Comparison of ENCODE assay signal across 19 mouse cellular contexts in genomic region chr17:50654741-50655415, GRCm38 (mm10).
A peak's percentile ranks its signal among the peaks of the same experiment; 100 is the strongest.
DNase-seq lines count a peak whose midpoint lies in the region; ATAC-seq and TF ChIP-seq lines count a peak whose summit lies in the region.
"Had no signal": no experiment of that assay in that cellular context is flagged by ENCODE, and none has a peak within 500 bp of the region (broad histone marks: within the 10 kb centered on the region; RNA-seq: fewer than 3 reads in every experiment).

No protein-coding gene starts in this region.

- TF ChIP-seq CTCF in cerebellum, adult 2 months (IDR thresholded peaks at IDR 0.05; ENCODE audit: borderline replicate concordance, insufficient read depth, low read depth, low read length) = no peak

- WGBS in cerebellum, adult 2 months = 37% methylated on average over 5 of the region's 5 CpGs
- 40% methylated on average over 5 of the region's 5 CpGs for WGBS in heart, embryonic 10.5 days
- 61% methylated on average over 5 of the region's 5 CpGs for WGBS in intestine, embryonic 15.5 days
- WGBS in intestine, embryonic 16.5 days = 61% methylated on average over 5 of the region's 5 CpGs
- WGBS in midbrain, embryonic 11.5 days = 65% methylated on average over 5 of the region's 5 CpGs
- 60% methylated on average over 5 of the region's 5 CpGs for WGBS in midbrain, embryonic 13.5 days

- intact Hi-C loops in heart, postnatal 14 days (cut with DNase I) = no loop called here

- no peaks in the 10 kb centered on the region for H3K36me3 ChIP-seq in heart, embryonic 10.5 days
- no peaks in the 10 kb centered on the region for H3K36me3 ChIP-seq in intestine, embryonic 15.5 days
- no peaks in the 10 kb centered on the region for H3K36me3 ChIP-seq in intestine, embryonic 16.5 days (ENCODE audit: control insufficient read depth, insufficient read depth, low read length)
- H3K36me3 ChIP-seq in midbrain, embryonic 11.5 days (ENCODE audit: control insufficient read depth, insufficient read depth, low read length) = no peaks in the 10 kb centered on the region
- no peaks in the 10 kb centered on the region for H3K36me3 ChIP-seq in midbrain, embryonic 13.5 days
- H3K36me3 ChIP-seq: embryonic facial prominence, embryonic 12.5 days; hindbrain, embryonic 13.5 days; midbrain, embryonic 15.5 days; neural tube, embryonic 13.5 days had no signal

- no peak overlapping the region for H3K9ac ChIP-seq in intestine, embryonic 15.5 days
- no peak overlapping the region for H3K9ac ChIP-seq in intestine, embryonic 16.5 days (ENCODE audit: low read depth, low read length)
- H3K9ac ChIP-seq in midbrain, embryonic 11.5 days (ENCODE audit: low read length) = no peak overlapping the region
- no peak overlapping the region for H3K9ac ChIP-seq in midbrain, embryonic 13.5 days (replicated peaks)
- H3K9ac ChIP-seq: embryonic facial prominence, embryonic 12.5 days; forebrain, postnatal 0 days; hindbrain, embryonic 13.5 days; midbrain, embryonic 15.5 days; neural tube, embryonic 13.5 days had no signal

- no peak for TF ChIP-seq POLR2A in cerebellum, adult 2 months (IDR thresholded peaks at IDR 0.05; ENCODE audit: borderline replicate concordance, insufficient read depth, low read length)

- 0 out of 2 replicates have a peak, but pooled peaks have one; percentile 23 for ATAC-seq in intestine, embryonic 15.5 days
- no peak for ATAC-seq in intestine, embryonic 16.5 days
- no peak for ATAC-seq in midbrain, embryonic 11.5 days (ENCODE audit: low FRiP score)
- no peak for ATAC-seq in midbrain, embryonic 13.5 days
- ATAC-seq: forebrain, postnatal 0 days had no signal

- H3K4me2 ChIP-seq in intestine, embryonic 15.5 days (replicated peaks) = no peak overlapping the region
- no peak overlapping the region for H3K4me2 ChIP-seq in intestine, embryonic 16.5 days (ENCODE audit: low read depth, low read length)
- no peak overlapping the region for H3K4me2 ChIP-seq in midbrain, embryonic 11.5 days
- no peak overlapping the region for H3K4me2 ChIP-seq in midbrain, embryonic 13.5 days (replicated peaks)
- H3K4me2 ChIP-seq: embryonic facial prominence, embryonic 12.5 days; hindbrain, embryonic 13.5 days; midbrain, embryonic 15.5 days; neural tube, embryonic 13.5 days had no signal

- peaks cover 12% of the 10 kb centered on the region for H3K4me1 ChIP-seq in cerebellum, adult 2 months (ENCODE audit: control insufficient read depth, insufficient read depth, low read length)
- peaks cover 20% of the 10 kb centered on the region; the same call in 1 of the 2 replicates for H3K4me1 ChIP-seq in heart, embryonic 10.5 days
- H3K4me1 ChIP-seq in intestine, embryonic 15.5 days (replicated peaks) = no peaks in the 10 kb centered on the region
- 0 out of 2 replicates have a peak, but pooled peaks cover 2% of the 10 kb centered on the region for H3K4me1 ChIP-seq in intestine, embryonic 16.5 days (ENCODE audit: control insufficient read depth, insufficient read depth, low read length)
- H3K4me1 ChIP-seq in midbrain, embryonic 11.5 days (ENCODE audit: control insufficient read depth, insufficient read depth, low read length) = peaks cover 3% of the 10 kb centered on the region; the same call in 1 of the 2 replicates
- H3K4me1 ChIP-seq in midbrain, embryonic 13.5 days (replicated peaks) = peaks cover 13% of the 10 kb centered on the region
- H3K4me1 ChIP-seq: embryonic facial prominence, embryonic 12.5 days; neural tube, embryonic 13.5 days had no signal

- no peaks in the 10 kb centered on the region for H3K27me3 ChIP-seq in cerebellum, adult 2 months (ENCODE audit: control insufficient read depth, insufficient read depth, low read length)
- H3K27me3 ChIP-seq in heart, embryonic 10.5 days (ENCODE audit: insufficient read depth, poor library complexity, severe bottlenecking) = no peaks in the 10 kb centered on the region
- no peaks in the 10 kb centered on the region for H3K27me3 ChIP-seq in intestine, embryonic 15.5 days (replicated peaks)
- H3K27me3 ChIP-seq in intestine, embryonic 16.5 days (replicated peaks; ENCODE audit: control insufficient read depth, insufficient read depth, low read length) = no peaks in the 10 kb centered on the region
- H3K27me3 ChIP-seq in midbrain, embryonic 11.5 days (ENCODE audit: control insufficient read depth, insufficient read depth, low read length) = no peaks in the 10 kb centered on the region
- no peaks in the 10 kb centered on the region for H3K27me3 ChIP-seq in midbrain, embryonic 13.5 days
- H3K27me3 ChIP-seq: embryonic facial prominence, embryonic 12.5 days; hindbrain, embryonic 13.5 days; midbrain, embryonic 15.5 days; neural tube, embryonic 13.5 days had no signal

- no peak overlapping the region for H3K4me3 ChIP-seq in cerebellum, adult 2 months (replicated peaks; ENCODE audit: insufficient read depth, low read depth, low read length)
- H3K4me3 ChIP-seq in heart, embryonic 10.5 days = no peak overlapping the region
- no peak overlapping the region for H3K4me3 ChIP-seq in intestine, embryonic 15.5 days (replicated peaks)
- H3K4me3 ChIP-seq in intestine, embryonic 16.5 days (ENCODE audit: low read length) = no peak overlapping the region
- no peak overlapping the region for H3K4me3 ChIP-seq in midbrain, embryonic 11.5 days (ENCODE audit: low read depth, low read length)
- no peak overlapping the region for H3K4me3 ChIP-seq in midbrain, embryonic 13.5 days (replicated peaks)
- H3K4me3 ChIP-seq: embryonic facial prominence, embryonic 12.5 days; hindbrain, embryonic 13.5 days; midbrain, embryonic 15.5 days; myocyte; neural tube, embryonic 13.5 days had no signal

- H3K9me3 ChIP-seq in heart, embryonic 10.5 days = no peaks in the 10 kb centered on the region
- no peaks in the 10 kb centered on the region for H3K9me3 ChIP-seq in intestine, embryonic 15.5 days
- H3K9me3 ChIP-seq in intestine, embryonic 16.5 days (ENCODE audit: control insufficient read depth, low read length) = no peaks in the 10 kb centered on the region; the same call in 1 of the 2 replicates
- no peaks in the 10 kb centered on the region for H3K9me3 ChIP-seq in midbrain, embryonic 11.5 days (ENCODE audit: control insufficient read depth, low read length)
- no peaks in the 10 kb centered on the region for H3K9me3 ChIP-seq in midbrain, embryonic 13.5 days
- H3K9me3 ChIP-seq: embryonic facial prominence, embryonic 12.5 days; hindbrain, embryonic 13.5 days; midbrain, embryonic 15.5 days; neural tube, embryonic 13.5 days had no signal

- DNase-seq in cerebellum, adult 2 months = peak in 1 of 2 experiments; percentile 60
- DNase-seq in cerebellum, adult 8-10 months = no peak
- DNase-seq in heart, embryonic 10.5 days (ENCODE audit: low spot score) = no peak
- DNase-seq in heart, postnatal 14 days = no peak
- DNase-seq in midbrain, embryonic 11.5 days (ENCODE audit: low spot score, missing footprints) = peak; percentile 35
- DNase-seq: forebrain, postnatal 0 days; kidney, adult 2 months; retina, postnatal 1 day; right cerebral cortex, postnatal 25 days; thymus, postnatal 14 days had no signal

- peak overlapping the region; percentile 32 for H3K27ac ChIP-seq in cerebellum, adult 2 months (ENCODE audit: insufficient read depth, low read length)
- peak overlapping the region; percentile 72 for H3K27ac ChIP-seq in heart, embryonic 10.5 days
- H3K27ac ChIP-seq in intestine, embryonic 15.5 days = no peak overlapping the region
- H3K27ac ChIP-seq in intestine, embryonic 16.5 days (ENCODE audit: low read length) = no peak overlapping the region
- no peak overlapping the region for H3K27ac ChIP-seq in midbrain, embryonic 11.5 days (ENCODE audit: low read depth, low read length)
- H3K27ac ChIP-seq in midbrain, embryonic 13.5 days = no peak overlapping the region
- H3K27ac ChIP-seq: embryonic facial prominence, embryonic 12.5 days; hindbrain, embryonic 13.5 days; kidney, postnatal 0 days; midbrain, embryonic 15.5 days; neural tube, embryonic 13.5 days had no signal

Comparison
In these comparisons a context has a peak if more than half of its experiments do, and no peak if none do; other contexts are left out.
1. H3K27ac ChIP-seq: peak in cerebellum, adult 2 months (single experiment) and heart, embryonic 10.5 days (single experiment); none in intestine, embryonic 15.5 days (single experiment), intestine, embryonic 16.5 days (single experiment), midbrain, embryonic 11.5 days (single experiment) and midbrain, embryonic 13.5 days (single experiment).